Mouse (Mus musculus): ENCODE measurements around the gene Tcl1.
"Not testable (repeated sequence)": the region's sequence is repeated elsewhere in the genome, so short reads cannot be mapped to it uniquely, and the experiment has no call there.

The Tcl1 gene

DNA sequence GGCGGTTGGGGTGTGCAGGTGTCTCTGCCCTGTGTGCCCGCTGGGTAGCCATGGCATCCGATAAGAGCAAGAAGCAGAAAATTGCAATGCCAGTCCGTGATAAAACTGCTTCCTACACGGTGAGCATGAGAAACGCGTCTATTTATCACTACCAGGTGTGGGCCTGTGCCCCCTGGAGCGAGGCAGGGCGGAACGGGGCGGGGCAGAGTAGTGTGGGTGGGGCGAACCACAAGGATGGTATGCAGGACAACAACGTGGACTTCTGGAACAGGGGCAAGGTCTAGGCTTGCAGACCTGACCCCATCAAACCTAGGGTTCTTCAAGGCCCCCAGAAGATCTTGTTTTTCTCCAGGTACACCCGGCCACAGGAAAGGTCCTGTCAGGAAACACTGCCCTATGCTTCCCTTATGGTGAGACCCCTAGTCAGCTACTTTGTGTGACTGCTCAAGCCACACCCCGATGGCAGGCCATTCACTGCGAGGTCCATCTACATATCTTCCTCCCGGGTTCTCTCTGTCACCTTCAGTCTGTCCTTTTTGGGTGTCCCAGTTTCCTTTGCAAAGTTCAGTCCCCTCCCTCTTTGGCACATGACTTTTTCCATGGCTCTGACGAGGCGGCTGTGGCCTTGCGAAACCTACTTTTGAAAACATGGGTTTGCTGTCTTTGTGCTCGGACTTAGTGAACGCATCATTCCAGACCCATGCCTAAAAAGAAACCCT lies at the start of gene Tcl1:
Gene Tcl1 (minus strand): TSS at position 193 of the 719 bp plus-strand sequence.
- in situ Hi-C loops (cut with MboI, MseI): no loop called here

DNA sequence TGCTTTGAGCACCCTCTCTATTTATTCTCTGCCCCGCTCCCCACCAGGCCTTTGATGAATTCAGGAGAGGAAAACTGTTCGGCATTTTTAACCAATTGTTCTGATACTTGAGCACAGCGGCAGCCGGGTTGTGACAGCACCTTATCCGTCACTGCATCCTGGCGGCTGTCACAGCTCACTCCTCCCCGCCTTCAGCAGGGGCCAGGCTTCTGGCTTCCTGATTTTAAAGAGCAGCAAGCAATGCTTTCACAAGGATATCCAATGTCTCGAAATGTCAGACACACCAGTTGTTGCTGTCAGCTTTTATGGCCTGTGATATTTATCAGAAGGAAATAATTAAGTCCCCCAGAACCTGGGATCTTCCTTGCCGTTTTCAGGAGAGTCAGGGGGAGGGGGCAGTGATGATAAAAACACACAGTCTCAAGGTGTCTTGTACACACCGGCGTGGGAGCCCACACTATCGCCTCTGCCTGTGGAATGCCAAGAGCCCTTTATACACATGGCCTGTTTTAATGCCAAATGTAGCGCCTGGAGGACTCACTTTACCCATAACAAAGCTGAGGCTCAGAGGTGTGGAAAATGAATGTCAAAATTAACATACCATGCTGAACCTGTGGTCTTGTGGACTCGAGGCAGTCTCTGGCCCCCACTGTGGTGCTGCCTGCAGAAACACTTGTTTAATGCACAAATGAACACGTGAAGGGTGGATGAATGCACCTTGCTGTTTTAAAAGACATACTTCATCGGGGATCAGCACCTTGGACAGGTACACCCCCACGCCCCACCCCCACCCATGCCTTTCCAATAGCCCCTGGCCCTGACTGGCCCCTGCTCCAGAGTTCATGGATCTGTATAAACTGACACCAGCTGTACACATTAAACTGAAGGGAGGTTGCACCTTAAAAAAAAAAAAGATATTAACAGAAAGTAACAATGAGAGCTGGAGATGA lies 48.7 kb upstream of the Tcl1 start:
- in situ Hi-C loops (cut with MboI, MseI): no loop called here

DNA sequence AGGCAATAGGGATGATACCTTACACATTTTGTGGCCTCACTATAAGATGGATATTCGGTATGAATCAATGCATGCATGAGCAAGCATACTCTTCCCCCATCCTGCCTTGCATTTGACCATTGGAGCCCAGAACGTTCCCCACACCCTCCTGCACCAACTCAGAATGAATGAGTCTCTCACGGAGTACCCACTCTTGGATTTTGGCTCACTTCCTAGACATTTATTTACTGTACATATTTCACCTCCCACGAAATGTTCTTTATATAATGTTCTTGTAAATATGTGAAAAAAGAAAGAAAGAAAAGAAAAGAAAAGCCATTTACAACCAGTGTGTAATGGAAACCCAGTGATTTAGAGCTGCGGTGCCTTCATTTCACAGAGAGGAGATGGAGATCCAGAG lies 44.5 kb upstream of the Tcl1 start:
- in situ Hi-C loops (cut with MboI, MseI): no loop called here

DNA sequence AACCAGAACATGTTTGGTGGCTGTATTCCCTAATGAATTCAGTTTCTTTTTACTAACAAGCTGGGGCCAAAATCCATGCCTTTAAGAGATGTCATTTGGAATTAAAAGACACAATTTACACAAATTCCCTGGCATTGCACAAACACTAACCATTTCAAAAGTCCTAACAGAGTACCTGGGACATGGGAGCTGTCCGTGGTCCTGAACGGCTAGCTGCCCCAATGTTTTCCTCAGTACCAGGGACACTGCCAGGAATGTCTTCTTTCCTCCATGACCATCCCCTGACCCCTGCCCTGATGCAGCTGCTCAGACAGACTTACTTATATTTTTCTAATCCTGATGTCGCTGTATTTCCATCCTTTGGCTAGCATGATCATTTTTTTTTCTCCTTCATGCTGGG lies 43.5 kb upstream of the Tcl1 start:
- in situ Hi-C loops (cut with MboI, MseI): no loop called here

DNA sequence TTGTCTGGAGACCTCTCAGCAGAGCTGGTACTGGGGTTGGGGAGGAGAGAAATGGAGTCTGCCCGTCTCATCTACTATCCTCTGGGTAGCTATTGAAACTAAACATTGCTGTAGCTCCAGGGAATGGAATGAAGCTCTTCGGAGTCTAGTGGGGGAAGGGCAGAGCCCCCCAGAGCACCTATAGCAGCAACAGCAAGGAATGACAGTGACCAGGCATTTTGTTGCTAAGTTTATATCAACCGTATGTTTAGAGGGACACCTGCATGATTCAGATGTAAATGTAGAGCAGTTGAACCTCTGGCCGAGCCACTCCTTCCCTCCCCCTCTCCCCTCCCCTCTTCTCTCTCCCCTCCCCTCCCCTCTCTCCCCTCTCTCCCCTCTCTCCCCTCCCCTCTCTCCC lies 36.6 kb upstream of the Tcl1 start:
- in situ Hi-C loops (cut with MboI, MseI): no loop called here

DNA sequence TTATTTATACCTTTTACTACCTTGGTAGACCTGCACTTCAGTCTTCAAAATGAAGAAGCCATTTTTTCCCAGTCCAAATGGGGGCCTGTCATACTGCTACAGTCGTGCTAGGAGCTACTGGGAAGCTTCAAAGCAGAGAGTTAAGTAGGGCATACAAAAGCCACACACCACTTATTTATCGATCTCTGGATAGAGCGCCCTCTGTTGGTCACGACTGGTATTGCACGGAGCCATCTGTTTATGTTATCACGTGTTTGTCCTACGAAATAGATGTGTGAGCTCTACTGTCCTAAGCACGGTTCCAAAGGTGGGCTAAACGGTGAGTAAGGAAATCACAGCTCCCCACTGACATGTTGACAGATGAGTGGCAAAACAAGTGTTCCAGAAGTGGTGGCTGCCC lies 36.2 kb upstream of the Tcl1 start:
- in situ Hi-C loops (cut with MboI, MseI): no loop called here

DNA sequence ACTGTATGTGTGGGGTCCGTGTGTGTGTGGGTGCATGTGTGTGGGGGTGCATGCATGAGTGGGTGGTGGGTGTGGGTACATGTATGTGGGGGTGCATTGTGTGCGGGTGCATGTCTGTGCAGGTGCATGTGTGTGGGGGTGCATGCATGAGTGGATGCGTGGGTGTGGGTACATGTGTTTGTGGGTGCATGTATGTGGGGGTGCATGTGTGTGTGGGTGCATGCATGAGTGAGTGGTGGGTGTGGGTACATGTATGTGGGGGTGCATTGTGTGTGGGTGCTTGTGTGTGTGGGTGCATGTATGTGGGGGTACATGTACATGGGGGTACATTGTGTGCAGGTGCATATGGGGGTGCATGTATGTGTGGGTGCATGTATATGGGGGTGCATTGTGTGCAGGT lies 31.2 kb upstream of the Tcl1 start:
- in situ Hi-C loops (cut with MboI, MseI): no loop called here

DNA sequence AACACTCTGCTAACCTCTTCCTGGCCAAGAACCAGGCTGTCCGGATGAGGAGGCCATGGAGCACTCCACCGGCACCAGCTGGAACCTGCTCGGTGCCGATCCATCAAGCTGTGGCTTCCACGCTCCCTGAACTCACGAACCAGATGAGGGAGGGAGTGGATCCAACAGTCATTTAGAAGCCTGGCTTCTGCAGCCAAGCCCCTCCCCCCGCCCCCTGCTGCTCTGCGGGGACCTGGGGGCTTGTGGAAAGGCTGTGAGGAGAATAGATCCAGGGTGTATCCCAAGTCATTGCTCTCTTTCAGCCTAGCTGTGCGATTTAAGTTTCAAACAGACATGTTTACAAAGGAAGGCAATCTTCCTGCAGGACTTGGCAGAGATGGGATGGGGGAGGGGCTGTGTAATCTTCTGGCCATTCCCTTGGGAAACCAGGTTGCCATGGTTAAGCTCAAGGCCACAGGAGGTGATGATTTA lies 26.2 kb upstream of the Tcl1 start:
- in situ Hi-C loops (cut with MboI, MseI): no loop called here

DNA sequence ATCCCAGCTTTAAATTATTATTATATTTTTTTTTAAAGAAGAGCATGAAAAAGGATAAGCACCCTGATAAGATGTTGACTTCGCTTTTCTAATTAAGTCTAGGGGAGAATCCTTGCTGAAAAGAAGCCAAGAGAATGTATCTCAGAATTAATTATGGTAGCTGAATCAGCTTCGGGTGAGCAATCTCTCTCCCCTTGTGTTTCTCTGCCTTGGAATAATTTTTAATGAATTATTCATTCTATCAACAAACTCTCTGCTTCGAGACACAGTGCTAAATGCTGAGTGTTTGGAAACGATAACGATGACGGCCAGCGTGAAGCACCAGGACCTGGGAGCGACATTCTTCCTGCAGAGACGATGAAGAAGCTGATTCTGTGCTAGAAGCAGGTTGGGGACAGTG lies 16.5 kb upstream of the Tcl1 start:
- in situ Hi-C loops (cut with MboI, MseI): no loop called here

DNA sequence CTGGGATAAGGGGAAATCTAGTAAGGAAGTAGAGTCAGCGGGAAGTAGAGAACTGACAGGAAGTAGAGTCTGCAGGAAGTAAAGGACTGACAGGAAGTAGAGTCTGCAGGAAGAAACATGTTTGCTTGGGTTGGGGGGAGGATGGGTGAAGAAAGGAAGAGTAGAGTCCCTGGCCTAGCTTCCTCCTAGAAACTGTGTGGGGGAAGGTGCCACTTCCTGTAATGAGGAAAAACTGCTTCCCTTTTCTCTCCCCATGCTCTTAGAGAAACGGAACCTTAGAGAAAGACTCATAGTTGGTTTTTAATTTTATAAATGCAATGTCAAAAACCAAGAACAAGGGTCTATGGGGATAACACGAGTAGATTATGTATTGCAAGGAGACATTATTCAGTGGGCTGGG lies 12.5 kb upstream of the Tcl1 start:
- in situ Hi-C loops (cut with MboI, MseI): no loop called here

DNA sequence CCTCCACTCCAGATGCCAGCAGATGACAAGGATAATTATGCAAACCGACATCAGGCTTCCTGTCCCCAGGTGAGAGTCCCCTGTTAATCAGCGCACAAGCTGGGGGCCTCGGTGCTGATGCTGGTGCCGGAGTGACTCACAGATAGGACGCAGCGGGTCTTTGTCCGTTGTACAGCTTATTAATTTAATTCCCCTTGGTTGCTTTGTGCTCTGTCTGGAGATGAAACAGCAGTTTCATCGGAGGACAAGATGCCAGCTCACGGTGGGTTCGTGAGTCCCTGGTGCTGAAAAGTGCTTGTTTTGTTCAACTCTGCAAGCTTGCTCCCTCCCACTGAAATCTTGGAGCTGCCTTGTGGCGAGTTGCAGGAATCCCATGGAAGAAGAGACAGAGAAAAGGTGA lies 11.8 kb upstream of the Tcl1 start:
- in situ Hi-C loops (cut with MboI, MseI): no loop called here

DNA sequence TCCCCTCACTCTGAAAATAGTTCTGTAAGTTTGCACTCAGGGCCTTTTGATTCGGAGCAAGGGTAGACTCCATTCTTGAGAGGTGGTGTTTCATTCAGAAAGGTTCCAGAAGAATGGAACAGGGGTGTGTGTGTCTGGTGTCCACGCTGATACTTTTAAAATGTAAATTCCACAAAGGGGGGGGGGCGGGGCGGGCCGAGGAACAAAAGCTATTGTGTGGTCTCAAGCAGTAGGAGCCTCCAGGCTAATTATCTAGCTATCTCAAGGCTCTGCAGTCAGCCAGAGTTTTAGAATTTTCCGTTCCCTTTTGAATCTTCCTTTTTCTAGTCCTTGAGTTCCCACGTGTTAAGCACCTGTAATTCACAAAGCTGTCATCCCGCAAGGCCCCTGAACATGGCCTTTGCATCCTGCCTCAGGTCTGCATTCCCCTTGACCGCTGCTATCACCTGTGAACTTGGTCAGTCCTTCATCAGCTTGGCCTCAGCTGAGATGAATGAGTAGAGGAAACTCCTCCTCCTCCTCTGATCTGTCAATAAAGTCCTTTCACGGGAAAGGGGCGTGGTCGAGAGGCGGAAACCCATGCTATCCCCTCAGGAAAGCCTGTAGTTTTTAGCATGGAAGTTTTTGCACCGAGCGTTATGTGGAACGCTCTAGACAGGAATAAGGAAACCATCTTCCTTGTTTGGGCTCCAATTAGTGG lies 2.2 kb upstream of the Tcl1 start:
- in situ Hi-C loops (cut with MboI, MseI): no loop called here

DNA sequence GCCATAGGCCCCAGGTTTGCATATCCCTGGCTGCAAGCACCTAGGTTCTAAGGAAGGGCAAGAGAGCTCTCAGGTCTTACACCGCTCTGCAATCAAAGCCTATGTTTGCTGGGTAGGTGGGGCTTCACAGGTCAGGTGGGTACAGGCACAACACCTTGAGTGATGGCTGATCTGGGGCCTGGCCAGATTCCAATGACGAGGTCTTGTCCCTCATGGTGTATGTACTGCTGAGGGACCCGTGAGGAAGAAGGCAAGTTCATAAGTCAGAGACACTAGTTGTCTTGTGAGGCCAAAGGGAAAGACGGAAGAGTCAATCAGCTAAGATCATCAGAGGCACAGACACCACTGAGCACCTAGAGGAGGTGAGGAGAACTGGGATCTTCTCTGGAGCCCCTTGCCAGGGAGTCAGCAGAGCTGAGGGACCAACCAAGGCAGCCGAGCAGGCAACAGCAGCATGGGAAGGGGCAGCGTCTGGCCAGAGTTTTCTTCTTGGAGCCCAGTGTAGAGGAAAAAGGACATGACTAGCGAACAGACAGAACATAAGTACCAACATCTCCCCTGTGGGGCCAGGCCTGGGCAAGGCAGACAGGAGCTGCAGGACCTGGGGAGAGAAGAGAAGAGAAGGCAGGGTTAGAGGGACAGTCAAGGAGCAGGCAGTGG lies 5.4 kb downstream of the Tcl1 start:
- in situ Hi-C loops (cut with MboI, MseI): no loop called here

DNA sequence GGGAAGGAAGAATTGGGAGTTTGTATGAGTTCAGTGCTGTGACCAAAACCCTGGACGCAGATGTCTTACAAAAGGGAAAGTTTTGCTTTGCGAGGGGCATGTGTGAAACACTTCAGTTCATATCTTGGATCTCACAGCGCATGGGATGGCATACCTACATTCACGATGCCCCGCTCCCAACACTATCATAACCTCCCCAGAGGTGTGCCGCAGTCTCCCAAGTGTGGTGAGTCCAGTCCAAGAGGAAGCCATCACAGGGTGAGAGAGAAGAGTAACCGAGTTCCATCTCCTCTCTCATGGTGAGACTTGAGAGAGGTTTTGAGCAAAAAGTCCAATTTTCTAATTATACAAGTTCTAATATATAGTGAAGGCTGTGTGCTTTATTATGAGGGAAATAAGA lies 13.4 kb downstream of the Tcl1 start:
- in situ Hi-C loops (cut with MboI, MseI): no loop called here

DNA sequence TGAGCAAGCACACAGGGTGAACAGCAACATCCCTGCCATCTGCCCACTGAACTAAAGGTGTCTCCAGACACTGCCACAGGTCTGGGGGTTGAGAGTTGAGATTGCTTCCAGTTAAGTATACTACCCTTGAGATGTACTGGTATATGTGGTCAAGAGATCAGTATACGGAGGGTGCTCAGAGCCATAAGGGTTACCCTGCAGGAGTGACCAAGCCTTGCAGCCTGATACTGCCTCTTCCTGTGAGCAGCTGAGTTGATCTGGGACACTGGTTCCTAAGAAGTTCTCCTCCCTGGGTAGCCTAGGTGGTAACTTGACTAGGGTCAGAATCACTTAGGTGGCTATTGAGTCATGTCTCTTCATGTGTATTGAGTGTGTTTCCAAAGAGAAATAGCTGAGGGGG lies 14.2 kb downstream of the Tcl1 start:
- in situ Hi-C loops (cut with MboI, MseI): no loop called here

DNA sequence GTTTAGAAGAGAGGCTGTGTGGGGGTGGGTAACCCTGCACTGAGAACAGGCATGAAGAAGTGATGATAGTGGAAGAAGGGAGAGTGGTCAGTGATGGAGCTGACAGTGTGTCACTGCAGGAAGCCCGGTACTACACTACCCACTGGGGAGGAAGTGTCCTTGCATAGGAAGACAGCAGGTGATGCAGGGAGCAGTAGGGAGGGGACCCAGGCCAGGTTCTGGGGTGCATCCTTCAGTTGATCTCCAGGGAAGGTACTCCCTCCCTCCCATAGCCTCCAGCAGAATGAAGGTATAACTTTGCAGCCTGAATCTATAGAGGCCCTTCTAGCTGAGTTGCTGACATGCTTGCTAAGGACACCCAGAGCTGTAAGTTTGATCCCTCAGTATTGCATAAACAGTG lies 15.5 kb downstream of the Tcl1 start:
- in situ Hi-C loops (cut with MboI, MseI): no loop called here

DNA sequence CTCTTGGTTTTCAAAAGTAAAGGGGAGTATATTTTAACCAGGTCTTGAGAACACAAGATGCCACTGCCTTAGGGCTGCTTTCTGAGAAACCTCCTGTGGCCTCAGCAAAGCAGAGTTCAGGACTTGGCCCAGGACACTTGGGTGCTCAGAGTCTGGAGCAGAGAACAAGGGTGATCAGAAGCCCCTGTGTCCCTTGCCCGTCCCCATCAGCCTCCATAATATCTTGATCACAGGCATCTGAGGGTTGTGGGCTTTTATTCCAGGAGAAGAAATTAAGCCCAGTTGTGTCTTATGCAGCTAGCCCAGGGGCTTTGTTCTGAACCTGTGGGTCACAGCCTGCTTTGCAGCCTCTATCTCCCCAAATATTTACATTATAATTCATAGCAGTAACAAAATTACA lies 20.9 kb downstream of the Tcl1 start, which contains the start of gene Tcl1b4:
Gene Tcl1b4 (plus strand): TSS at position 301 of the 400 bp plus-strand sequence.
- in situ Hi-C loops (cut with MboI, MseI): loop anchor here (5.0 kb wide), 1 partner anchor 54 kb away; the partner anchor contains the start of gene Tcl1b2

DNA sequence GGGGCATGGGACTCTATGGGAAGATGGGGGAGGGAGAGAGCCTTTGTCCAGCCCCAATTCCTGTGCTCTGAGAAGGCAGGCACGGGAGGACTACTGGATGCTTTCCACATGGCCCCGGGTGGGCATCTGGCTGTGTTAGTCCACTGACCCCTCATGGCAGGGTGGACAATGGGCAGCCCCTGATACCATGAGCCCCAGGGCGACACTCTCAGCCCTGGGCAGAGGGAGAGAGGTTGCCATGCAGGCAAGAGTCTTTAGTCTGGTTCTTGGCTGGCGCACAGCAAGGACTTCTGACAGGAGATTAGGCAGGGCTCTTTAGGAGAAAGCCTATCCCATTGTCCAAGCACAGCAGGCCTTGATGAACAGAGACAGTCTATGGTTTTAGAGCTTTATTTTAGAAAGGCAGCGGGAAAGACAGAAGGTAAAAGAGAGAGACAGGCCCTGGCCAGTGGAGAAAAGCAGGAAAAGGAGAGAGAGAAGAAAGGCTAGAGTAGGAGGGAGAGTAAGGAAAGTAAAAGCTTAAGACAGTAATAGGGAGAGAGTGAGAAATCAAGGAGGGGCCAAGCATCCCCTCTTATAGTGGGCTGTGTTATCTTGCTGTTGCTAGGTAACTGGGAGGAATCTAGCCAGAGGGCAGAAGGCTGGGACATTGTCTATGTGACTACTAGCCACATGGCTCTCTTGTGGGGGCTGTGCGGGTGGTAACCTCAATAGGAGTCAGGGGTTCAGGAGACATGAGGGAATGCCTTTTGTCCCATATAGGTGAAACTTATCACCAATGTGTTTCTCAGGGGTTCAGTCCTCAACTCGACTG lies 22.7 kb downstream of the Tcl1 start:
- in situ Hi-C loops (cut with MboI, MseI): loop anchor here (5.0 kb wide), 1 partner anchor 53 kb away; the partner anchor contains the start of gene Tcl1b2

DNA sequence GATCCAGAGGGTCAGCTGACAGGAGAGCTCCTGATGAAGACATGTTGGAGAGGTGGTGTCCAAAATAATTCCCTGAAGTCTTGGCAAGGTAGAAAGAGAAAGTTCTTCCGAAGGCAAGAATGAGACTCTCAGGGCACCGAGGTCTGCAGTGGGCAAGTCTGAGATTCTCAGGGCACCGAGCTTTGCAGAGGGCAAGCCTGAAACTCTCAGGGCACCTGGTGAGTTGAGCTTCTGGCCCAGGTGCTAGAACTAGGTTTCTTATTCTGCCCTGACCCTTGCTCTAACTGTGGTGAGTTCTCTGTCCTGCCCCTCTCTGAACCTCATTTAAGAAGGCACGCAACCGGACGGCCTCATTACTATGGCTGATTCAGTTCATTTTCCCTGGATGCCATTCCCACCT lies 31.9 kb downstream of the Tcl1 start, which contains the start of gene Tcl1b3:
Gene Tcl1b3 (plus strand): TSS at position 301 of the 400 bp plus-strand sequence.
- in situ Hi-C loops (cut with MboI, MseI): not testable (repeated sequence)

DNA sequence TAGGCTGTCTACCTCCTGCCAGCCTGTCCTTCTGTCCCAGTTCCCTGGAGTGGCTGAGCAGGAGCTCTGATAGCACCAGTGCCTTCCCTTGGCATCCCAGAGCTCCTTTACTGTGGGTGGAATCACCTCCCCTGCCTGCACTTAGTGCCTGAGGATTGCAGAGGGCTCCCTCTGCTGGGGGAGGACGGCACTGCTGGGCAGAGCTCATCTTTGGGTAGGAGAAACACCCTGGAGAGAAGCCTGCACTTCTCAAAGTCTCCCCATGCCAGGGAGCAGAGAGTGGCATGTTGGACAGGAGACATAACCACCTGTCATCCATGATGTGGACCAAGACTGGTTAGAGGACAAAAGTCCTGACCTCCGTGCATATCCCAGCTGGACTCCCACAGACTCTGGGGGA lies 33.6 kb downstream of the Tcl1 start:
- in situ Hi-C loops (cut with MboI, MseI): loop anchor here (5.0 kb wide), 1 partner anchor 67 kb away; no protein-coding TSS in a partner anchor
